Mouse (Mus musculus): ENCODE results near the gene A830031A19Rik. TPM values are rescaled to one million over a fixed set of nuclear protein-coding genes. Genes with fewer than 3 reads are reported as not detected.

Gene A830031A19Rik
- polyA plus RNA-seq, 1 experiment from 2014 or later: not detected

DNA sequence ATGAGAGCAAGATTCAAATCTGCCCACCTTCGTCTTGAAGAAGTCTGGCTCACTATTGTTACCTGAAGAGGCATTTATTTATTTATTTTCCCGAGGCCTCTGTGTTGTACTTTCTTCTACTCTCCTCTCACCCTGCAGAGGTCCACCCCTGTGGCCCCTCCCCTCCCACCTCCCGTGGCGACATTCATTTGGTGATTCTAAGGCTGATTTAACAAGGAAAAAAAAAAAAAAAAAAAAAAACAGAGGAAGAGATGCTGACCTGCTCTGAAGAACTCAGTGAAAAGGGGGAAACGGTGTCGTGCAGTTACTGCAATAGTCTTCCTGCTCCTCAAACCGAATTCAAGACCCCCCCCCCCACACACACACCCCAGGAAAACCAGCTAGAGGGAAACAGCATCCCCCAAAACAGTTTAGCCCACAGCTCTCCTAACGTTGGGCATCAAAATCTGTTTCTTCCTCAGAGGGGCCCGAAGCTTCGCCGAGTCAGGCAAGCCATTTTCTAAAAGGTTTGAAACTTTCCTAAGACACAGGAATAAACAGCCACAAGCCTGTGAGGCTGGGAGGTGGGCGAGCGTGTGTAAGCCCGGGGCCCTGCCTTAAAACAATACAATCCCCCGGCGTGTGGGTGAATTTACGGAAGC is 752 bp upstream of the A830031A19Rik start:
- WGBS: 1% methylated on average over 17 of the region's 17 CpGs
- no peak for ATAC-seq (ENCODE audit: low read depth)
- Histone ChIP-seq H3K27ac (ENCODE audit: low read length) (no peak overlapping the region), H3K4me1 (replicated peaks; ENCODE audit: control insufficient read depth, insufficient read depth, low read length) (peaks cover 20% of the 10 kb centered on the region), H3K4me2 (ENCODE audit: low read depth, low read length) (peak overlapping the region; percentile 97), H3K9ac (ENCODE audit: low read length) (peak overlapping the region; percentile 74), H3K4me3 (ENCODE audit: low read length) (peak overlapping the region; percentile 65), H3K36me3 (ENCODE audit: control insufficient read depth, insufficient read depth, low read length) (no peaks in the 10 kb centered on the region), H3K27me3 (ENCODE audit: control insufficient read depth, insufficient read depth, low read depth, low read length) (peaks cover 23% of the 10 kb centered on the region), H3K9me3 (ENCODE audit: control insufficient read depth, low read length) (no peaks in the 10 kb centered on the region)

DNA sequence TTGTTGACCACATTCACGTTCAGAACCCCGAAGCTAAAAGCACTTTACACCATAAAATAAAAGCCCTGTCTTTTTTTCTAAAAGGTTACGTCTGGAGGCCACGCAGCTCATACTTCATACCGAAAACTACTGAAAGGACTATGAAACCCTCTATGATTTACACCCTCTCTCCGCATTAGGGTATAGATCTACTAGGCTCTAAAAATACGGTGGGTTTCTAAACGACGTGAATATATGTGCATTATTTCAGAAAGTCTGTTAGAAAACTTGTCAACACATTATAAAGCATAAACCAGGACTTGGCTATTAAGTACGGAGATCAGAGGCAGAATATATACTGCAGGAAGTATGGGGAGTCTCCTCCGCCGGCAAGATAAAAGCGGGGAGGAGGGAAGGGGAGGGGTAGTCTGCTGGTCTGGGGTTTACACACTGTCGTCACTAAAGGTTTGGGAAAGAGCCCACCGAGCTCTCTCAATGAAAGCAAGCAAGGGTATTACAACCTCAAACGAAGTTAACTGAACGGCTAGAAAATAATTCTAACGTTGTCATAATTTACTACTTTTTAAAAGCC is 748 bp downstream of the A830031A19Rik start:
- Histone ChIP-seq H3K9me3 (ENCODE audit: control insufficient read depth, low read length) (no peaks in the 10 kb centered on the region), H3K9ac (ENCODE audit: low read length) (no peak overlapping the region), H3K4me2 (ENCODE audit: low read depth, low read length) (peak overlapping the region; percentile 42), H3K4me3 (ENCODE audit: low read length) (no peak overlapping the region; the same call in none of the 2 replicates), H3K27ac (ENCODE audit: low read length) (no peak overlapping the region), H3K36me3 (ENCODE audit: control insufficient read depth, insufficient read depth, low read length) (no peaks in the 10 kb centered on the region), H3K27me3 (ENCODE audit: control insufficient read depth, insufficient read depth, low read depth, low read length) (peaks cover 23% of the 10 kb centered on the region), H3K4me1 (replicated peaks; ENCODE audit: control insufficient read depth, insufficient read depth, low read length) (peaks cover 16% of the 10 kb centered on the region)
- ATAC-seq (ENCODE audit: low read depth): no peak
- WGBS: under 1% methylated on average over 18 of the region's 18 CpGs

DNA sequence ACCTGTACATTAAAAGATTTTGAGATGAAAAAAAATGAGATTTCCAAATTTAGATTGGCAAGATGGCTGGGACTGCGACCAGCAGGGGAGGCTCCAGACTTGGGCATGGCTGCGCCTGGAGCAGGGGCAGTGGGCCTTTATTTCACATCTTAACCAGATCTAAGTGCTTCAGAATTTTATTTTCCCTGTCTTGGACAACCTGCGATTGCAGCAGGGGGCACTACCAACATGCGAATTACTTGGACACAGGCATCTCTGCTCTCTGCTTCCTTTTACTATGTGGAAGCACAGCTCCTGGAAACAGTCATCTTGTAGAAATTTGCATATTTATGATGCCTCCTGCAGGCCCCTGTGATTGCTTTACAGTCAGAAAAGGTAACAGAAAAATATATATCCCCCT is 9.5 kb downstream of the A830031A19Rik start:
- Histone ChIP-seq H3K27me3 (ENCODE audit: control insufficient read depth, insufficient read depth, low read depth, low read length) (peaks cover 26% of the 10 kb centered on the region), H3K4me2 (ENCODE audit: low read depth, low read length) (no peak overlapping the region), H3K9ac (ENCODE audit: low read length) (no peak overlapping the region), H3K4me1 (replicated peaks; ENCODE audit: control insufficient read depth, insufficient read depth, low read length) (peaks cover 5% of the 10 kb centered on the region), H3K9me3 (ENCODE audit: control insufficient read depth, low read length) (no peaks in the 10 kb centered on the region), H3K36me3 (ENCODE audit: control insufficient read depth, insufficient read depth, low read length) (no peaks in the 10 kb centered on the region), H3K27ac (ENCODE audit: low read length) (no peak overlapping the region), H3K4me3 (ENCODE audit: low read length) (no peak overlapping the region)
- ATAC-seq (ENCODE audit: low read depth): no peak
- 54% methylated on average over 4 of the region's 4 CpGs for WGBS

DNA sequence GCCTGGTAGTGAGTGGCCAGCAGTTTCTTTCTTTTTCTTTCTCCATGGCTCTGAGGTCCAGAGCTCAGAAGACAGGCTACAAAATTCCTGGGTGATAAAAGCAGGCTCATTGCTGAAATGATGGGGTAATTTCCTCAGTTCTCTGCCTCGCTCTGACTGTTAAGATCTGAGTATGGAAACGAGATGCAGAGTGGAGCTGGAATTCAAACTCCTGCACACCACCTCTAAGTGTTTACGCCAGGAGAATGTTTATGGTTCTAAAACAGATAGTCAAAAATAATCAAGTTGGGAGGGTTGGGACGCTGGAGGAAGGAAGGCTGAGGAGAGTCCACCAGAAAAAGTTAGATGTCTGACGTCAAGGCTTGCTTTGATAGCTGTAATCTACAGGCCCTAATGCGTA is 10.6 kb downstream of the A830031A19Rik start:
- Histone ChIP-seq H3K9ac (ENCODE audit: low read length) (no peak overlapping the region), H3K27me3 (ENCODE audit: control insufficient read depth, insufficient read depth, low read depth, low read length) (peaks cover 32% of the 10 kb centered on the region), H3K4me2 (ENCODE audit: low read depth, low read length) (no peak overlapping the region), H3K4me3 (ENCODE audit: low read length) (no peak overlapping the region), H3K27ac (ENCODE audit: low read length) (no peak overlapping the region), H3K36me3 (ENCODE audit: control insufficient read depth, insufficient read depth, low read length) (no peaks in the 10 kb centered on the region), H3K9me3 (ENCODE audit: control insufficient read depth, low read length) (no peaks in the 10 kb centered on the region), H3K4me1 (replicated peaks; ENCODE audit: control insufficient read depth, insufficient read depth, low read length) (peaks cover 5% of the 10 kb centered on the region)
- no peak for ATAC-seq (ENCODE audit: low read depth)
- 62% methylated on average over 6 of the region's 6 CpGs for WGBS

DNA sequence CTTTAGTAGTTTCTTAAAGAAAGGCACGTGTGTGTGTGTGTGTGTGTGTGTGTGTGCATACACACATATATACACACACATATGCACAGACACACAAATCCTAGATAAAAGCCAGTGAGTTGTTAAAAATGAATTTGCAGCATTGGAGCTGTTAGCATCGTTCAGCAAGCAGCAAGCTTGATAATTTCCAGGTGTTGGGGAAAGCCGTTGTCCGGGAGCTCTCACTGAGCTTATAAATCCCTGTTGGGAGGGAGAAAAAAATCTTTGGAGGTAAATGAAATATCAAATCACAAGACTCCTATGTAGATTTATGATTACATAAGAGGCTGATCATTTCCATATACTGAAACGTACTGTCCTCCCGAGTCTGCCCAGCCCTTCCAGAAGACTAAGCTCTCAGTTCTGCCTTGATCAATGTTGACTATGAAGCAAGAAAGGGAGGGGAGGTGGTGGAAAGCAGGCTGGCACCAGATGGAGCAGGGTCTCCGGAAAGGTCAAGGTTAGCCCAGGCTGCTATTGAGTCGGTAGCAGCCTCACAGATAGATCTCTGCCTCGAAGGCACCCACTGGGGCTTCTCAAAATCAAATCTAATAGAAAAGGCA is 12.3 kb downstream of the A830031A19Rik start:
- no peak for ATAC-seq (ENCODE audit: low read depth)
- H3K27ac ChIP-seq (ENCODE audit: low read length): no peak overlapping the region
- H3K36me3 ChIP-seq (ENCODE audit: control insufficient read depth, insufficient read depth, low read length): no peaks in the 10 kb centered on the region
- no peak overlapping the region for H3K4me2 ChIP-seq (ENCODE audit: low read depth, low read length)
- H3K4me1 ChIP-seq (replicated peaks; ENCODE audit: control insufficient read depth, insufficient read depth, low read length): peaks cover 5% of the 10 kb centered on the region
- H3K27me3 ChIP-seq (ENCODE audit: control insufficient read depth, insufficient read depth, low read depth, low read length): peaks cover 37% of the 10 kb centered on the region
- no peak overlapping the region for H3K4me3 ChIP-seq (ENCODE audit: low read length)
- H3K9me3 ChIP-seq (ENCODE audit: control insufficient read depth, low read length): no peaks in the 10 kb centered on the region
- H3K9ac ChIP-seq (ENCODE audit: low read length): no peak overlapping the region
- 27% methylated on average over 9 of the region's 9 CpGs for WGBS

GRCm38 (mm10) chr11:24061819-24062218 is 13.0 kb downstream of the A830031A19Rik start:
- no peak; the same call in 1 of the 2 replicates for ATAC-seq (ENCODE audit: low read depth)
- H3K4me2 ChIP-seq (ENCODE audit: low read depth, low read length): peak overlapping the region; percentile 55
- no peaks in the 10 kb centered on the region for H3K36me3 ChIP-seq (ENCODE audit: control insufficient read depth, insufficient read depth, low read length)
- peak overlapping the region; percentile 28 for H3K4me3 ChIP-seq (ENCODE audit: low read length)
- H3K9ac ChIP-seq (ENCODE audit: low read length): no peak overlapping the region
- 5% methylated on average over 14 of the region's 14 CpGs for WGBS
- no peaks in the 10 kb centered on the region for H3K9me3 ChIP-seq (ENCODE audit: control insufficient read depth, low read length)
- no peak overlapping the region for H3K27ac ChIP-seq (ENCODE audit: low read length)
- H3K4me1 ChIP-seq (replicated peaks; ENCODE audit: control insufficient read depth, insufficient read depth, low read length): peaks cover 5% of the 10 kb centered on the region
- peaks cover 37% of the 10 kb centered on the region for H3K27me3 ChIP-seq (ENCODE audit: control insufficient read depth, insufficient read depth, low read depth, low read length)

DNA sequence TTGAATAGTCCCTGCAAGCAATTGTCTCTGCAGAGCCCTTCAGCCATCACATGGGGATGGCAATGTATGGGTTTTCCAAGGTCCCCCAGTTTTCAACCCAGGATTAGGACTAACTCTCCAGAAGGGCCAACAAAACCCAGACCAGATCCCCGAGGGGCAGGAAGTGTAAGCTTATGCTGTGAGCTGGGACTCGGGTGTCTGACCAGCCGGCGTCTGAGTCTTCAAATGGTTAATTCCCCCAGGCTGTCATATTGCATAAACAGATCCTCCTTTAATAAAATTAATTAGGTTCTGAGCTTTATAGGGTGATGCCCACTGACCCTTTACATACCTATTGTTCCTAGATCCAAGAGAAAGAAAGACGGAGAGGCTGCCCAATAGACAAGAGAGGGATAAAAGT is 14.4 kb downstream of the A830031A19Rik start:
- Histone ChIP-seq H3K9me3 (ENCODE audit: control insufficient read depth, low read length) (no peaks in the 10 kb centered on the region), H3K4me2 (ENCODE audit: low read depth, low read length) (peak overlapping the region; percentile 33), H3K27ac (ENCODE audit: low read length) (no peak overlapping the region), H3K4me3 (ENCODE audit: low read length) (peak overlapping the region; percentile 9), H3K4me1 (replicated peaks; ENCODE audit: control insufficient read depth, insufficient read depth, low read length) (peaks cover 5% of the 10 kb centered on the region), H3K9ac (ENCODE audit: low read length) (no peak overlapping the region), H3K27me3 (ENCODE audit: control insufficient read depth, insufficient read depth, low read depth, low read length) (peaks cover 37% of the 10 kb centered on the region), H3K36me3 (ENCODE audit: control insufficient read depth, insufficient read depth, low read length) (no peaks in the 10 kb centered on the region)
- WGBS: 8% methylated on average over 5 of the region's 5 CpGs
- ATAC-seq (ENCODE audit: low read depth): no peak

DNA sequence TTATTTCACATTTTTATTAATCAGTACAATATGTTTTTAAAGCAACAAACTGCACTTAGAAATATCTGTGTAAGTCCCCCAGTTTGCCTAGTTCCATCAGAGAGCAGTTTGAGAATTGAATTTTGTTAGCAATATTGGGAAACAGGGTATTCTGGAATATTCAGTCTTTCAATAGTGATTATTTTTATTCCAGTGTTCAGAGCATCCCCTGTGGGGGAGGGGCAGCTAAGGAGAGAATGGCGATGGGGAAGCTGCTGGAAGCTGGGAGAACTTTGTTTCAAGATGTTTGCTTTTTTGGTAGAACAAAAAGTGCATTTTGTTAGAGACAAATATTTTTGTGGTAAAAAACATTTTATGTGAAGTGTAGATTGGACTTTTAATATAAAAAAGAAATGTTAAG is 15.7 kb downstream of the A830031A19Rik start:
- ATAC-seq (ENCODE audit: low read depth): no peak
- no peak overlapping the region for H3K4me2 ChIP-seq (ENCODE audit: low read depth, low read length)
- no peaks in the 10 kb centered on the region for H3K36me3 ChIP-seq (ENCODE audit: control insufficient read depth, insufficient read depth, low read length)
- 9% methylated on average over 1 of the region's 1 CpGs for WGBS
- no peaks in the 10 kb centered on the region for H3K9me3 ChIP-seq (ENCODE audit: control insufficient read depth, low read length)
- H3K27ac ChIP-seq (ENCODE audit: low read length): no peak overlapping the region
- no peak overlapping the region for H3K4me3 ChIP-seq (ENCODE audit: low read length)
- H3K27me3 ChIP-seq (ENCODE audit: control insufficient read depth, insufficient read depth, low read depth, low read length): peaks cover 37% of the 10 kb centered on the region
- peaks cover 5% of the 10 kb centered on the region for H3K4me1 ChIP-seq (replicated peaks; ENCODE audit: control insufficient read depth, insufficient read depth, low read length)
- H3K9ac ChIP-seq (ENCODE audit: low read length): no peak overlapping the region

- Histone ChIP-seq H3K4me2 (ENCODE audit: low read depth, low read length) (no peak overlapping the region), H3K27ac (ENCODE audit: low read length) (no peak overlapping the region), H3K9me3 (ENCODE audit: control insufficient read depth, low read length) (no peaks in the 10 kb centered on the region), H3K4me3 (ENCODE audit: low read length) (no peak overlapping the region), H3K36me3 (ENCODE audit: control insufficient read depth, insufficient read depth, low read length) (no peaks in the 10 kb centered on the region), H3K27me3 (ENCODE audit: control insufficient read depth, insufficient read depth, low read depth, low read length) (no peaks in the 10 kb centered on the region; the same call in 1 of the 2 replicates), H3K9ac (ENCODE audit: low read length) (no peak overlapping the region), H3K4me1 (replicated peaks; ENCODE audit: control insufficient read depth, insufficient read depth, low read length) (0 out of 2 replicates have a peak, but pooled peaks cover 2% of the 10 kb centered on the region)
- ATAC-seq (ENCODE audit: low read depth): no peak
- 63% methylated on average over 6 of the region's 6 CpGs for WGBS
These were observed 22.0 kb downstream of the A830031A19Rik start for GRCm38 (mm10) chr11:24052882-24053281.
